Mouse (Mus musculus): ENCODE data around the gene Sirt7. TPM values are rescaled to one million over a fixed set of nuclear protein-coding genes. Genes with fewer than 3 reads are reported as not detected.

The Sirt7 gene
- 95.8 to 118 TPM (median 106 TPM) in 4 replicates for total RNA-seq (2023)

GRCm38 (mm10) chr11:120625152-120625775, at the start of gene Sirt7:
TSS of gene Sirt7 (minus strand) at chr11:120625240.

GRCm38 (mm10) chr11:120672687-120673593, 47.9 kb upstream of the Sirt7 start, which contains the start of gene Aspscr1:
TSS of gene Aspscr1 (plus strand) at chr11:120672973.

GRCm38 (mm10) chr11:120661076-120661460, 36.0 kb upstream of the Sirt7 start, which contains the start of gene Notum:
TSS of gene Notum (minus strand) at chr11:120661175.

GRCm38 (mm10) chr11:120648001-120648476, 23.0 kb upstream of the Sirt7 start, which contains the start of gene Myadml2:
TSS of gene Myadml2 (minus strand) at chr11:120648158.

GRCm38 (mm10) chr11:120643601-120643987, 18.6 kb upstream of the Sirt7 start, which contains the start of gene Pycr1:
TSS of gene Pycr1 (minus strand) at chr11:120643769.

GRCm38 (mm10) chr11:120633520-120634343, 8.7 kb upstream of the Sirt7 start, which contains the start of gene Mafg:
TSS of gene Mafg (minus strand) at chr11:120633600.

GRCm38 (mm10) chr11:120617519-120618112, 7.4 kb downstream of the Sirt7 start, which contains the start of gene Pcyt2:
TSS of gene Pcyt2 (minus strand) at chr11:120617936.

GRCm38 (mm10) chr11:120608241-120609034, 16.6 kb downstream of the Sirt7 start, which contains the start of gene Npb:
TSS of gene Npb (plus strand) at chr11:120608477.

GRCm38 (mm10) chr11:120598283-120598989, 26.6 kb downstream of the Sirt7 start, which contains the start of the genes Alyref and Anapc11:
TSS of gene Alyref (minus strand) at chr11:120598365.
TSS of gene Anapc11 (plus strand) at chr11:120598421.

GRCm38 (mm10) chr11:120581490-120582267, 43.4 kb downstream of the Sirt7 start, which contains the start of gene Arhgdia:
TSS of gene Arhgdia (minus strand) at chr11:120581624.

GRCm38 (mm10) chr11:120572752-120573584, 52.1 kb downstream of the Sirt7 start, which contains the start of gene P4hb:
TSS of gene P4hb (minus strand) at chr11:120573253.

Other genes starting within 250 kb of the Sirt7 start
- 16.9 to 32.5 TPM (median 24.3 TPM) in 4 replicates for gene Faap100, start 246.5 kb downstream of the Sirt7 start, total RNA-seq (2023)
- gene Nploc4, start 187.5 kb downstream of the Sirt7 start, total RNA-seq (2023) = 65.3 to 69.1 TPM (median 67.1 TPM) in 4 replicates
- gene Tspan10, start 182.6 kb downstream of the Sirt7 start, total RNA-seq (2023) = 0.69 to 24.1 TPM in 2 of 4 replicates, not detected in the others
- gene Pde6g, start 171.7 kb downstream of the Sirt7 start, total RNA-seq (2023) = 0.88 TPM in 1 of 4 replicates, not detected in the others
- gene Oxld1, start 167.2 kb downstream of the Sirt7 start, total RNA-seq (2023) = 4.3 to 7.5 TPM (median 4.8 TPM) in 4 replicates
- gene Ccdc137, start 167.1 kb downstream of the Sirt7 start, total RNA-seq (2023) = 28.8 to 40.2 TPM (median 32.1 TPM) in 4 replicates
- 4.9 to 14.4 TPM (median 11.7 TPM) in 4 replicates for gene Arl16, start 157.6 kb downstream of the Sirt7 start, total RNA-seq (2023)
- gene Mrpl12, start 140.6 kb downstream of the Sirt7 start, total RNA-seq (2023) = 31.5 to 40.7 TPM (median 34.0 TPM) in 4 replicates
- 12.3 to 14.2 TPM (median 13.2 TPM) in 4 replicates for gene Slc25a10, start 133.4 kb downstream of the Sirt7 start, total RNA-seq (2023)
- gene Gcgr, start 94.5 kb downstream of the Sirt7 start, total RNA-seq (2023) = not detected in 4 replicates
- gene Mcrip1, start 75.5 kb downstream of the Sirt7 start, total RNA-seq (2023) = 38.2 to 45.1 TPM (median 40.3 TPM) in 4 replicates
- not detected in 4 replicates for gene Ppp1r27, start 74.1 kb downstream of the Sirt7 start, total RNA-seq (2023)
- 147 to 174 TPM (median 161 TPM) in 4 replicates for gene P4hb, start 52.0 kb downstream of the Sirt7 start, total RNA-seq (2023)
- 511 to 532 TPM (median 521 TPM) in 4 replicates for gene Arhgdia, start 43.6 kb downstream of the Sirt7 start, total RNA-seq (2023)
- 140 to 161 TPM (median 155 TPM) in 4 replicates for gene Alyref, start 26.9 kb downstream of the Sirt7 start, total RNA-seq (2023)
- gene Anapc11, start 26.8 kb downstream of the Sirt7 start, total RNA-seq (2023) = 39.9 to 45.2 TPM (median 44.4 TPM) in 4 replicates
- gene Npb, start 16.8 kb downstream of the Sirt7 start, total RNA-seq (2023) = not detected in 4 replicates
- gene Pcyt2, start 7.3 kb downstream of the Sirt7 start, total RNA-seq (2023) = 101 to 110 TPM (median 102 TPM) in 4 replicates
- 66.1 to 75.4 TPM (median 73.7 TPM) in 4 replicates for gene Mafg, start 8.4 kb upstream of the Sirt7 start, total RNA-seq (2023)
- 0.81 to 4.3 TPM (median 1.4 TPM) in 4 replicates for gene Pycr1, start 18.5 kb upstream of the Sirt7 start, total RNA-seq (2023)
- gene Myadml2, start 22.9 kb upstream of the Sirt7 start, total RNA-seq (2023) = 1.5 to 2.0 TPM in 2 of 4 replicates, not detected in the others
- gene Notum, start 35.9 kb upstream of the Sirt7 start, total RNA-seq (2023) = not detected in 4 replicates
- gene Aspscr1, start 47.7 kb upstream of the Sirt7 start, total RNA-seq (2023) = 95.9 to 114 TPM (median 110 TPM) in 4 replicates
- 26.6 to 39.0 TPM (median 29.3 TPM) in 4 replicates for gene Cenpx, start 88.5 kb upstream of the Sirt7 start, total RNA-seq (2023)
- gene Lrrc45, start 88.7 kb upstream of the Sirt7 start, total RNA-seq (2023) = 36.7 to 47.4 TPM (median 37.6 TPM) in 4 replicates
- 0.86 TPM in 1 of 4 replicates, not detected in the others for gene Rac3, start 96.2 kb upstream of the Sirt7 start, total RNA-seq (2023)
- 13.4 to 18.0 TPM (median 16.8 TPM) in 4 replicates for gene Dcxr, start 102.0 kb upstream of the Sirt7 start, total RNA-seq (2023)
- not detected in 4 replicates for gene Cbr2, start 106.9 kb upstream of the Sirt7 start, total RNA-seq (2023)
- gene Hmga1b, start 137.6 kb upstream of the Sirt7 start, total RNA-seq (2023) = 33.4 to 46.4 TPM (median 42.5 TPM) in 4 replicates
- 12.1 to 16.6 TPM (median 12.6 TPM) in 4 replicates for gene Rfng, start 159.0 kb upstream of the Sirt7 start, total RNA-seq (2023)
- 70.3 to 87.1 TPM (median 75.6 TPM) in 4 replicates for gene Gps1, start 159.0 kb upstream of the Sirt7 start, total RNA-seq (2023)
- 49.8 to 57.3 TPM (median 53.2 TPM) in 4 replicates for gene Dus1l, start 171.2 kb upstream of the Sirt7 start, total RNA-seq (2023)
- 117 to 130 TPM (median 124 TPM) in 4 replicates for gene Fasn, start 199.3 kb upstream of the Sirt7 start, total RNA-seq (2023)

Measured in B cell, adult 62 days (primary cell).